In the genomic region with DNA sequence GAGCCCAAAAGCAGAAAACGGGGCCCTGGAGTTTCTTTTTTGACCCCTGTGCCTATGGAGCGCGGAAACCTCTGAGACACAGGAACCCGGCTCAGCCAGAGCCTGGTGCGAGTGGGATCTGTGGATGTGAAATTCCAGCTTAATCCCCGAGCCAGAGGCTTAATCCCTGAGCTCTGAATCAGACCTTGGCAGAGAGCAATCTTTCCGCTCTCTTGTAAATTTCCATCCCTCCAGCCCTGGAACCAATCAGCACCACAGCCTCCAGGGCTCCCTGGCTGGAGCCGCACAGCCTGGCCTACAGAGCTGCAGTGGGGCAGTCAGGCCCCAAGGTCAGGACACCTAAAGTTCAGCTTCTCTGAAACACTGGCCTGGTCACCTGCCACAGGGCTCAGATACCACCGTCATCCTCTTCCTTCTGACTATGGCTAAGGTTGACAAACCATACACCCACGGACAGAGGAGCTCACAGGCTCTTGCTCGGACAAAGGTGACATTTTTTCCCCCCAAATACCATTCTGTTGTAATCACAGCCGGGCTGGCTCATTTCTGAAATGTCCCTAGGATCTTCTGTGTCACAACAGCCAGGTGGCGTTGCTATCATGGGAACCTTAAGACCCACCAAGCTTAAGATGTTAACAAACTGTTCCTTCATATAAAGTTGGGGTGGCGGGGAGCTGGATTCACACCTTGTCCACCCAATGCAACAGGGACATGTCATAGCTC, we compare ENCODE assay signal across 8 mouse cellular contexts.
A peak's percentile ranks its signal among the peaks of the same experiment; 100 is the strongest.
DNase-seq lines count a peak whose midpoint lies in the region; ATAC-seq lines count a peak whose summit lies in the region.
"Had no signal": no experiment of that assay in that cellular context is flagged by ENCODE, and none has a peak within 500 bp of the region (broad histone marks: within the 10 kb centered on the region; RNA-seq: fewer than 3 reads in every experiment).

No protein-coding gene starts in this region.

- 74% methylated on average over 14 of the region's 14 CpGs for WGBS in kidney, embryonic 16.5 days

- DNase-seq in urinary bladder, postnatal 14 days (ENCODE audit: low spot score): peak; percentile 71
- DNase-seq in urinary bladder, postnatal 10 days (ENCODE audit: low spot score): no peak
- DNase-seq in gastrocnemius, adult 8-10 months (ENCODE audit: low spot score in 2 of 2): peak; percentile 59 to 71
- no peak for DNase-seq in Muller cell, postnatal 12 days (ENCODE audit: inconsistent ontology term)
- DNase-seq in cerebellum, postnatal 4 days (ENCODE audit: low spot score in 2 of 2): no peak

- no peak overlapping the region for H3K4me2 ChIP-seq in kidney, embryonic 16.5 days (replicated peaks; ENCODE audit: low read depth, low read length)
- H3K4me2 ChIP-seq: neural tube, embryonic 12.5 days had no signal

- H3K4me1 ChIP-seq in kidney, embryonic 16.5 days (ENCODE audit: insufficient read depth, low read length): no peaks in the 10 kb centered on the region

- no peaks in the 10 kb centered on the region for H3K9me3 ChIP-seq in kidney, embryonic 16.5 days (ENCODE audit: low read length)
- H3K9me3 ChIP-seq: neural tube, embryonic 12.5 days had no signal

- H3K4me3 ChIP-seq in kidney, embryonic 16.5 days (ENCODE audit: low read length): no peak overlapping the region
- H3K4me3 ChIP-seq: neural tube, embryonic 12.5 days had no signal

- ATAC-seq in kidney, embryonic 16.5 days (ENCODE audit: low FRiP score, low TSS enrichment): no peak
- no peak for ATAC-seq in CD4-positive, CD25-positive, alpha-beta regulatory T cell, adult 4 months

- H3K27me3 ChIP-seq in kidney, embryonic 16.5 days (ENCODE audit: insufficient read depth, low read length): no peaks in the 10 kb centered on the region
- H3K27me3 ChIP-seq: neural tube, embryonic 12.5 days had no signal

- H3K27ac ChIP-seq in kidney, embryonic 16.5 days (ENCODE audit: low read length): peak overlapping the region; percentile 16; the same call in 1 of the 2 replicates
- H3K27ac ChIP-seq: neural tube, embryonic 12.5 days had no signal

- H3K9ac ChIP-seq in kidney, embryonic 16.5 days (replicated peaks; ENCODE audit: low read length): no peak overlapping the region
- H3K9ac ChIP-seq: neural tube, embryonic 12.5 days had no signal

- no peaks in the 10 kb centered on the region for H3K36me3 ChIP-seq in kidney, embryonic 16.5 days (ENCODE audit: insufficient read depth, low read length)
- H3K36me3 ChIP-seq: neural tube, embryonic 12.5 days had no signal

Comparison
In these comparisons a context has a peak if more than half of its experiments do, and no peak if none do; other contexts are left out.
1. DNase-seq: peak in urinary bladder, postnatal 14 days (single experiment) and gastrocnemius, adult 8-10 months (2 of 2); none in urinary bladder, postnatal 10 days (single experiment), Muller cell, postnatal 12 days (single experiment) and cerebellum, postnatal 4 days (0 of 2).